Mouse (Mus musculus) embryonic facial prominence, embryonic 14.5 days (tissue): Measurements from ENCODE around the gene Man2a2. TPM values are rescaled to one million over a fixed set of nuclear protein-coding genes. Genes with fewer than 3 reads are reported as not detected.
A peak's percentile ranks its signal among the peaks of the same experiment; 100 is the strongest.

Experiments
- ATAC-seq: fragments of 200-750 bp; cut with Nextera tagmentation; 2 replicates; pipeline ENCODE4 v1.8.0; 2017; ENCODE audit warnings: low read depth, moderate number of reproducible peaks, moderate TSS enrichment
- DNase-seq: peaks from one replicate; pipeline ENCODE4 v3.0.0-alpha.2; 2015; ENCODE audit warnings: low spot score
- H3K27ac ChIP-seq: fragments of 300-500 bp; sonication (generic); replicated peaks from 2 replicates; pipeline ENCODE4 v1.5.1; 2014; ENCODE audit warnings: low read depth, mild to moderate bottlenecking, low read length, moderate library complexity
- H3K27me3 ChIP-seq: fragments of 300-500 bp; sonication (generic); replicated peaks from 2 replicates; pipeline ENCODE4 v1.6.1; 2014; ENCODE audit warnings: low read length; ENCODE audit not compliant: control insufficient read depth, insufficient read depth
- H3K36me3 ChIP-seq: fragments of 300-500 bp; sonication (generic); 2 replicates; pipeline ENCODE4 v1.6.1; 2014; ENCODE audit warnings: low read length, mixed read lengths; ENCODE audit not compliant: control insufficient read depth, insufficient read depth
- H3K4me1 ChIP-seq: fragments of 300-500 bp; sonication (generic); 2 replicates; pipeline ENCODE4 v1.6.1; 2014; ENCODE audit warnings: antibody characterized with exemption, low read length; ENCODE audit not compliant: control insufficient read depth, insufficient read depth
- H3K4me2 ChIP-seq: fragments of 300-500 bp; sonication (generic); 2 replicates; pipeline ENCODE4 v1.6.1; 2014; ENCODE audit warnings: low read depth, mild to moderate bottlenecking, low read length, moderate library complexity, mixed read lengths
- H3K4me3 ChIP-seq: fragments of 300-500 bp; sonication (generic); 2 replicates; pipeline ENCODE4 v1.5.1; 2014; ENCODE audit warnings: low read depth, mild to moderate bottlenecking, low read length
- H3K9ac ChIP-seq: fragments of 300-500 bp; sonication (generic); 2 replicates; pipeline ENCODE4 v1.6.1; 2014; ENCODE audit warnings: low read depth, mild to moderate bottlenecking, low read length, moderate library complexity, mixed read lengths
- H3K9me3 ChIP-seq: fragments of 300-500 bp; sonication (generic); 2 replicates; pipeline ENCODE4 v1.6.1; 2016; ENCODE audit warnings: low read length; ENCODE audit not compliant: control insufficient read depth
- WGBS: fragments of 180-500 bp; shearing (Covaris S2); extraction: QIAGEN DNeasy Blood & Tissue Kit; methylation state at CpG from one replicate; pipeline ENCODE4 v1.1.7; 2014; 5-methylcytosine and 5-hydroxymethylcytosine counted together
- polyA plus RNA-seq: library from polyadenylated mRNA; unstranded; fragments of >200 nt; fragmentation: Nextera tagmentation; extraction: Ambion mirVana; gene quantifications from 2 replicates; pipeline ENCODE4 v1.2.1, GENCODE M21; 2014

Gene Man2a2
- polyA plus RNA-seq, 1 experiment from 2014 or later = 15.7 TPM

DNA sequence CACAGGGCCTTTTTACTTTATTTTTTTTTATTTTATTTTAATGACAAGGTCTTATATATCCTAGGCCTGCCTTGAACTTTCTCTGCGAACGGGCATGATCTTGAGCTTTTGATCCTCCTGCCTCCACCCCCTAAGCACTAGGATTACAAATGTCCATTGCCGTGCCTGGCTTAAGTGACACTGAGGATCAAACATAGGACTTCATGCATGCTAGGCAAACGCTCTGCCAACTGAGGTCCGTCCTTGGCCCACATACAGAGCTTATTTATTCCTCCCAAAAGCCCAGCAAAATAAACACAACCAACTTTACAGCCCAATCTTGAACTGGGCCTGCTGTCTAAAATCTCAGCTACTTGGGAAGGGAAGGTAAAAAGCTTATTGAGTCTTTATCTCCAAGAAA is 41.6 kb upstream of the Man2a2 start:
- 64% methylated on average over 5 of the region's 5 CpGs for WGBS
- no peak overlapping the region for H3K4me2 ChIP-seq
- H3K27me3 ChIP-seq = no peaks in the 10 kb centered on the region
- no peaks in the 10 kb centered on the region for H3K4me1 ChIP-seq
- H3K36me3 ChIP-seq = no peaks in the 10 kb centered on the region
- H3K9ac ChIP-seq = no peak overlapping the region
- H3K4me3 ChIP-seq = no peak overlapping the region
- no peak for ATAC-seq
- H3K9me3 ChIP-seq = no peaks in the 10 kb centered on the region
- no peak for DNase-seq
- H3K27ac ChIP-seq = no peak overlapping the region

DNA sequence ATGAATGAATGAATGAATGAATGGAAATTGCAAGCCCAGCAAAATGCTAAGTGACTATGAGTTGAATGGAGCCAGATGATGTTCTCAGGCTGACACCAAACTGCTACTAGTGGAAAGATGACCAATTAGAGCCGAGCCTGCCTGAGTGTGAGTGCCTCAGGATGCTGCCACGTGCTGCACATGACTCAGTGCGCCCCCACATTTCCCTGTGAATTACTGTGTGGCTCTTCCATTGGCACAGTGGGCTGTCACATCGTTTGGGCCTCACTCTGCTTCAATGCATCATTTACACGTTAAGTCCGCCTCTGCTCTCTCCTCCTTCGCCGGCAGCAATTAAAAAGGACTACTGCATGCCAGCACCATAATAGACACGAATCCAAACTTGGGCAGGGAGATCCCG is 41.1 kb upstream of the Man2a2 start:
- Histone ChIP-seq H3K4me2 (no peak overlapping the region), H3K27me3 (no peaks in the 10 kb centered on the region), H3K27ac (no peak overlapping the region), H3K4me3 (no peak overlapping the region), H3K4me1 (no peaks in the 10 kb centered on the region), H3K36me3 (no peaks in the 10 kb centered on the region), H3K9ac (no peak overlapping the region), H3K9me3 (no peaks in the 10 kb centered on the region)
- ATAC-seq (no peak), DNase-seq (no peak)
- WGBS = 71% methylated on average over 10 of the region's 10 CpGs

DNA sequence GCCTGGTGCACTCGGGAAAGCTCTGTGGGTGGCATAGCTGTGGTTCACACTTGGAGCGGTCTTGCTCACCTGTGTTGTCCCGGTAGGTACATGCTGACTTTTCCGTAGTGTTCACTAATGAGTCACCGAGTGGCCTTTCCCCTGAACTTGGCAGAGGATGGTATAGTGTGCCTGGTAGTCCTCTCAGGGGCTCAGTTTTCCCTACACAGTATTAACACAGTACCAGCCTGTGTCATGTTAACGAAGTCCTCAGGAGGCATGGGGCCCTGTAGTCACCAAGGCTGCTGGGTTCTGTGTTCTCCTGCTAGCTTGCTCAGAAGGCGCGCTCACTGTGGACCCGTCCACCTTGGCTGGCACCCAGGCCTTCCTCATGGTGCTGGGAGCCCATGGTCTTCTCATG is 39.2 kb upstream of the Man2a2 start:
- H3K27me3 ChIP-seq = no peaks in the 10 kb centered on the region
- ATAC-seq (no peak), DNase-seq (no peak)
- H3K36me3 ChIP-seq = no peaks in the 10 kb centered on the region
- no peak overlapping the region for H3K4me3 ChIP-seq
- no peak overlapping the region for H3K27ac ChIP-seq
- H3K9me3 ChIP-seq = no peaks in the 10 kb centered on the region
- 81% methylated on average over 9 of the region's 9 CpGs for WGBS
- no peaks in the 10 kb centered on the region for H3K4me1 ChIP-seq
- peak overlapping the region; percentile 8; the same call in 1 of the 2 replicates for H3K9ac ChIP-seq
- no peak overlapping the region for H3K4me2 ChIP-seq

DNA sequence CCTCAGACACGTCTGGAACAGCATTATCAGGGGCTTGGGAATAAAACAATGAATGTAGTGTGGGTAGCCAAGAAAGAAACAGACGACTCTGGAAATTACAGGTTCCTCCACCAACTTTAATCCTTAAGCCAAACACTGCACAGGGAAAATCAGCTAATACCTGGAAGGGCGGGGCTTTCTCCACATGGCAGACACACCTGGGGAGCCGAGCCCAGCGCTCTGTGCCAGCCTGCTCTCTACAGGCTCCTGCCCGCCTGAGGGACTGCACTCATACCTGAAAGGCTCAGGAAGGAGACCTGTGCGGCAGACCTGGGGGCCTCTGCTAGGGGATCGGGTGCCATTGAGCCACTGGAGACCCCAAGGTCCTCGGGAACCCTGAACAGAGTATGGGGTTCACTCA is 36.5 kb upstream of the Man2a2 start:
- no peaks in the 10 kb centered on the region for H3K9me3 ChIP-seq
- no peaks in the 10 kb centered on the region for H3K27me3 ChIP-seq
- H3K27ac ChIP-seq = no peak overlapping the region
- no peaks in the 10 kb centered on the region for H3K4me1 ChIP-seq
- 60% methylated on average over 9 of the region's 9 CpGs for WGBS
- H3K9ac ChIP-seq = no peak overlapping the region
- peak; percentile 80 for DNase-seq
- ATAC-seq = peak; percentile 75
- H3K4me2 ChIP-seq = no peak overlapping the region
- no peak overlapping the region for H3K4me3 ChIP-seq
- H3K36me3 ChIP-seq = no peaks in the 10 kb centered on the region

DNA sequence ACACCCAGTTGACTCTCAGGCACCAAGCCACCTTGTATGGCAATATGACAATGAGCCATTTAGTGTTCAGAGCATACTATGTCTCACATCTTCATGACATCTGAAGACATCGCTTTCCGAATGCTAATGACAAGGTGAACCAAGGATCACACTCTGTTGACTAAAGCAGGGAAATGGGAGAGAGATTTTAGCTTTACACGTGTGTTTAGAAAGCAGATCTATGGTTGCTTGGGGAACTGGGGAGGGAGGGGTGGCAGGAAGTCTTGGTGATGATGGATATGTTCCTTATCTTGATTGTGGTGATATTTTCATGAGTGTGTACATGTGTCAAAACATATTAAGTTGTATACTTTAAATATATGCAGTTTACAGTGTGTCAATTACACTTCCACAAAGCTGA is 35.0 kb upstream of the Man2a2 start:
- no peak overlapping the region for H3K27ac ChIP-seq
- H3K9me3 ChIP-seq = no peaks in the 10 kb centered on the region
- DNase-seq (no peak), ATAC-seq (no peak)
- WGBS = 81% methylated on average over 3 of the region's 3 CpGs
- H3K36me3 ChIP-seq = no peaks in the 10 kb centered on the region
- no peak overlapping the region for H3K4me3 ChIP-seq
- H3K27me3 ChIP-seq = no peaks in the 10 kb centered on the region
- H3K4me2 ChIP-seq = no peak overlapping the region
- H3K9ac ChIP-seq = no peak overlapping the region
- peaks cover 3% of the 10 kb centered on the region for H3K4me1 ChIP-seq

DNA sequence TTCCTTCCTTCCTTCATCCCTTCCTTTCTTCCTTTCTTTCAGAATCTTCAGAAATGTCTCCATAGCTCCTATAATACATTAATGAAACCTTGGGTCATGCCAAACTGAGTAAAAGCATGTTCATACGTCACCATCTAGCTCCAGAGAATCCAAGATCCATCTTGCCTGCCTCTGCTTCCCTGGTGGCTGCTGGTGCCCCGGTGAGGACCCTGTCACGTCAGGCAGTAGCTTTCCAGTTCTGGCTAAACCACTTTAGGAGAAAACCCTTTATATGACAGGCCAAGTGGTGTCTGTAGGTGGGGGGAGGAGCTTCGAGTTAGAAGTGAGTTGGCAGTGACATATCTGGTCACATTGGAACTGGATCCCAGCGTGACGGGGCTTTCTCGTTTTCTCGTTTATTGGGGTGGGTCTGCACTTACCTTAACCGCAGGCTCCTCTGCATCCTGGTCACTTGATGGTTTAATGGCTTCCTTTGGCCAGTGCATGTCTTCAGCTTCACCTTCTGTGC is 34.1 kb upstream of the Man2a2 start, which contains the start of gene Furin:
Furin (minus strand) TSS at position 249 of the 508 bp plus-strand sequence.
- Histone ChIP-seq H3K9ac (no peak within 1 kb of the TSS), H3K36me3 (no peaks in the 10 kb centered on the region), H3K9me3 (no peaks in the 10 kb centered on the region), H3K27me3 (no peaks in the 10 kb centered on the region), H3K4me2 (no peak within 1 kb of the TSS), H3K4me3 (no peak within 1 kb of the TSS), H3K27ac (no peak within 1 kb of the TSS), H3K4me1 (peaks cover 12% of the 10 kb centered on the region)
- ATAC-seq (no peak), DNase-seq (no peak)
- WGBS = 68% methylated on average over 9 of the region's 9 CpGs

DNA sequence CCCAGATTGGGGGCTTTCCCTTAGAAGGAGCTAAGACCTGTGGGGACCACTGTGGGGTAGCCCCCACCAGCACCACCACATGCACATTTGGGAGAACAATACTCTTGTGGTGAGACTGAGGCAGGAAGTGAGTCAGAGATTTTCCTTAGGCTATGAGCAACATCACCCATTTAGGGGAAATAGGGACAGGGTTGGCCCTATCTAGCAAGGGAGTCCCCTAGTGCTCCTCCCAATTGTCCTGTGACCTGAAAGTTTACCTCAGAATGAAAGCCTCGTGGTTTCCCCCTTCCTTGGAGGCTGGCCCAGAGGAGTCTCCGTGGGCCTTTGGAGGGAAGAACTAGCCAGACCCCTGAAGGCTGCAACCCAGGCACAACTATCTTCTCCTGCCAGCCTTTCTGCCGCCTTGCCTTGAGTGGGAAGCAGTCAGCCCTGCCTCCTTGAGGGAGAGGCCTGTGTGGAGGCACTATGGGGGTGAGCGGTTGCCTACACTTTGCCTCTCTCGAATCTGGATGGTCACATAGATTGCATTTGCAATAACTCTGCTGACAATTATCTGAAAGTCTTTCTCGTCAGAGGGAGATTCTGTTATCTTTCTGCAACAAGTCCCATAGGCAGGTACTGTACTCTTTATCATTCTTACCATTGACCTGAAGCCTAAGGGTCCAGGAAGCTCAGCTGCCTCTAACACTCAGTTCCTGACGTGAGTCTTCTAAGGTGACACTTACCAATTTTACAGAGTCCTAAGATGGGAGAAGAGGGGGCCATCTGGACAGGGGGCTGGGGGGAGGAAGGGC is 33.1 kb upstream of the Man2a2 start:
- H3K4me2 ChIP-seq = no peak overlapping the region
- ATAC-seq (no peak), DNase-seq (no peak)
- 0 out of 2 replicates have a peak overlapping the region, but pooled peaks have one; percentile 2 for H3K27ac ChIP-seq
- no peak overlapping the region for H3K9ac ChIP-seq
- H3K4me3 ChIP-seq = no peak overlapping the region
- H3K9me3 ChIP-seq = no peaks in the 10 kb centered on the region
- H3K4me1 ChIP-seq = peaks cover 18% of the 10 kb centered on the region
- no peaks in the 10 kb centered on the region for H3K36me3 ChIP-seq
- WGBS = 61% methylated on average over 7 of the region's 7 CpGs
- H3K27me3 ChIP-seq = no peaks in the 10 kb centered on the region

DNA sequence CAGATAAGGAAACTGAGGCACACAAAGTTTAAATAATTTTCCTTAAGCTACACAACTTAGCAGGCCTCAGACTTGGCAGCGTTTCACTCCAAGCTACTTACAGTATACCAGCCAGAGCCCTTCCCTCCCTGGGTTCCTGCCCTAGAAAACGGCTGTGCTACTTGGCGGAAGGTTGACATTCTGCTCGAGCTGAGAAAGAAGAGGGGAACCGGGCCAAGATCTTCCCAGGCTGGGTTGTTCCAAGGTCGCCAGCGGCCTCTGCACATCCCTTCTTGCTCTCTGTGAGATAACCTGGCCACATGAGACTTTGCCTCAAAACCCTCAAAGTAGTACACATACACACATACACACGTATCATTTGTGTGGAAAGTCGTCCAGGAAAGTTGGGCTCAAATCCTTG is 32.4 kb upstream of the Man2a2 start:
- H3K9me3 ChIP-seq = no peaks in the 10 kb centered on the region
- H3K4me2 ChIP-seq = peak overlapping the region; percentile 89
- ATAC-seq (no peak), DNase-seq (peak; percentile 86)
- H3K36me3 ChIP-seq = no peaks in the 10 kb centered on the region
- peak overlapping the region; percentile 2; the same call in 1 of the 2 replicates for H3K27ac ChIP-seq
- 39% methylated on average over 9 of the region's 9 CpGs for WGBS
- peak overlapping the region; percentile 97; the same call in 1 of the 2 replicates for H3K9ac ChIP-seq
- peaks cover 18% of the 10 kb centered on the region for H3K4me1 ChIP-seq
- no peaks in the 10 kb centered on the region for H3K27me3 ChIP-seq
- H3K4me3 ChIP-seq = peak overlapping the region; percentile 90
